Mouse (Mus musculus): ENCODE data around the gene Prss3.
"Not testable (repeated sequence)": the region's sequence is repeated elsewhere in the genome, so short reads cannot be mapped to it uniquely, and the experiment has no call there.

The Prss3 gene

DNA sequence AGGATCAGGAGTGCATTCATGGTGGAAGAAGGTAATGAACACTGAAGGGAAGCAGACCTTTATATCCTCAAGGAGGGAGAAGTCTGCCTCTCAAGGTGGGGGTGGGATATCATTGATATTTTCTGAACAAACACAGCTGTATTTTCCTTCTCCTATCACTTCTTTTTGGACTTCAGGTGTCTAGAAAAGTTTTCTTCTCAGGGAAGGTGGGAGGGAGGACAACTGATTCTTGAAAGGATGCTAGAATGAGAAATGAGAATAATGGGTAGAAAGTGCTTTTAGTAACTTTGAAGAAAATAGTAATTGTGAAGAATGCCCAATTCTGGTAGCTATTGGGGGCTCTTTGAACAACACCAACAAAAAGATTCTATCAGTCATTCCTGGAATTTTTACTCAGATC, at the start of gene Prss3:
Gene Prss3, minus strand, starts transcription at position 101 of the 400 bp plus-strand sequence.
- DNase-seq (ENCODE audit: low read depth, low spot score) = not testable (repeated sequence)

DNA sequence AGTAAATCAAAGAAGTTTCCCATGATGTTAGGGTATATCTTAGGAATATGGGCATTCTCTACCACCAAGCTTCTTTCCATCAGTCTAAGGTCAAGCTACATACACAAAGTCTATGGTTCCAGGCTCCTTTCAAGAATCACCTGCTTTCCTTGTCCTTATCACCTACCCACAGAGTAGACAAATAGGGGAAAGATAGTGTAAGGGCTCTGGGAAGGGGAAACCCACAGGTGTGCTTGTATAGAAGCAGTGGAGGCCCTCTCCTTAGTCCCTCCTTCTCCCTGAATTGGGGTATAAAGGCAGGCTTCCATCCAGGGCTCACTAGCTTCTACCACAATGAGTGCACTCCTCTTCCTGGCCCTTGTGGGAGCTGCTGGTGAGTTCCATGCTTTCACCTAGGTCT, 14.6 kb upstream of the Prss3 start, which contains the start of gene Gm5771:
Gene Gm5771, plus strand, starts transcription at position 301 of the 400 bp plus-strand sequence.
- DNase-seq (ENCODE audit: low read depth, low spot score) = not testable (repeated sequence)

DNA sequence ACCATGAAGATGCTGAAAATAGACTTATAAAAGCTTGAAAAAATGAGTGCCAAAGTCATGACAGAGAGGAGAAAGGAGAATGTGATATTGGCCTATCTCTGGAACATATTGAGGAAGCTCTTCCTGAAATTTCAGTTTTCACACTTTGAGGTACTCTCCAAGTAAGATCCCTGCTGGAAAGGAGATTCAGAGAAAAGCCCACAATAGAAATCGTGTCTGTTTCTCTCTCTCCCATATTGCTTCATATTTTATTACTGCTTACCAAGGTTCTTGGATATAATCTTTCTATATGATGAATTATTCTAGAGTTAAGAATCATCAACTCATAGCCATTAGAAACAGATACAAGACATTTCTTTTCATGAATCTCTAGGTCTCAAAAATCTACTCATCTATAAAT, 14.2 kb upstream of the Prss3 start:
- DNase-seq (ENCODE audit: low read depth, low spot score) = not testable (repeated sequence)

DNA sequence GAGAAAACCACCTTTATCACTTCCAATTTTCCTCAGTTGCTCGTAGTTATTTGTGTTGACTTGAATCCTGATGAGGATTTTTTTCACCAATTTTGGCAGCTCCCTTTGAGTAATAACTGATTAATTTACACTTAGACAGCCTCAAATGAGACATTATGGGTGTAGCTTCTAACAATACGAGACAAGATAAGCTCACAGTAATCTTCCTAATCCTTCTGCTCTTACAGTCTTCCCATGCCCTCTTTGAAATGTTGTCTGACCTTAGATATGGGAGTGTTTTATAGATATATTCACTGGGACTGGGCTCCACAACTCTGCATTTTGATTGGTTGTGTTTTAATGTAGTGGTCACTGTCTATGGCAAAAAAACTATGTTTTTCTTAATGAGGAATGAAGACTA, 9.3 kb upstream of the Prss3 start:
- DNase-seq (ENCODE audit: low read depth, low spot score) = no peak

DNA sequence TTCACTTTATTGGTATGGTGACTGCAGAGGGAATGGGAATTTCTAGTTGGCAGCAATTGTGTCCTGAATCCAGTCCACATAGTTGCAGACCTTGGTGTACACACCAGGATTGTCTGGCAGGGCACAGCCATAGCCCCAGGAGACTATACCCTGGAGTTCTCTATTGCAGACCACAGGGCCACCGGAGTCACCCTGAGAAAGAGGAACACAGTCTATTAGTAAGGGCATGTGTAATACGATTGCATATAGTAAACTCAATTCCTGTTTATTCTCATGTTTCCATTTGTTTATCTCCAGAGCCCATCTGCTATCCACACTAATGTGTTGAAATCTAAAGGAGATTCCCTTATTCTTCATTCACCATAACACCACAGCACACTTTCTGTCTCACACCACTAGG, 3.7 kb downstream of the Prss3 start:
- DNase-seq (ENCODE audit: low read depth, low spot score) = not testable (repeated sequence)

DNA sequence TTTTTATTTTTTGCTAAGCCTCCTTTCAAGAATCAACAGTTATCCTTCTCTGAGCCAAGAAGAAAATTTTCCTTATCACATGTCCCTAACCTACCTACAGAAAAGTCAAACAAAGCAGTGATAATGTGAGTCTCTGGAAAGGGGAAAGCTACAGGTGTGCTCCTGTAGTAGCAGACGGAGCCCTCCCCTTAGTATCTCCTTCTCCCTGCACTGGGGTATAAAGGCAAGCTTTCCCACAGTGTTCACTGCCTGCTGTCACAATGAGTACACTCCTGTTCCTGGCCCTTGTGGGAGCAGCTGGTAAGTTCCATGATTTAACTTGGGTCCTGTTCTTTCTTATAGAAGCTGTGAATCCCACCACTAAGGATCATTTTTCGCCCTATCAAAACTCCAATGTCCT, 23.5 kb downstream of the Prss3 start, which contains the start of gene Try10:
Gene Try10, plus strand, starts transcription at position 174 of the 400 bp plus-strand sequence.
- no peak for DNase-seq (ENCODE audit: low read depth, low spot score)
